25 mouse cellular contexts compared by ENCODE assay signal in the genomic region with DNA sequence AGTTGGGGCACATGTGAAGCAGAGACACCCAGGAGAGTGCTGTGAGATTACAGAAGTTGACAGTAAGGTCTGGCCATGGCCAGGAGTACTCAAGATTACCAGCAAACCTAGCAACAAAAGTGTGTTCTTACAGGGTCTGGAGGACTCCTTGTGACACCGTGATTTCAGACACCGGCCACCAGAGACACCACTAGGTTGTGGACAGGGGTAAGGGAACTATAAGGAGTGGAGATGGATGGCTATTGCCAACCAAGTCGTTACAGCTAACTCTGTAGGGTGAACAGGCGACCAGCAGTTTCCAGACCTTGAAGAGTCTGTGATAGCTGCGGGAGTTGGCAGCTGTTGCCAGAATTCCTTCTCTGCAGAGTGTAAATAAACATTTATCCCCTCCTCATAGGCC. TPM values are rescaled to one million over a fixed set of nuclear protein-coding genes. Genes with fewer than 3 reads are reported as not detected.
DNase-seq lines count a peak whose midpoint lies in the region; ATAC-seq and TF ChIP-seq lines count a peak whose summit lies in the region.
"Had no signal": no experiment of that assay in that cellular context is flagged by ENCODE, and none has a peak within 500 bp of the region (broad histone marks: within the 10 kb centered on the region; RNA-seq: fewer than 3 reads in every experiment).

No protein-coding gene starts in this region.

- 44% methylated on average over 5 of the region's 5 CpGs for WGBS in lung, embryonic 14.5 days
- 58% methylated on average over 5 of the region's 5 CpGs for WGBS in stomach, postnatal 0 days

- TF ChIP-seq EP300 in stomach, postnatal 0 days (optimal IDR thresholded peaks at IDR 0.05): no peak

- no peak for TF ChIP-seq CTCF in lung, embryonic 14.5 days (IDR thresholded peaks at IDR 0.05; ENCODE audit: low read depth)
- TF ChIP-seq CTCF in stomach, postnatal 0 days (IDR thresholded peaks at IDR 0.05; ENCODE audit: low read depth): no peak

- ATAC-seq in lung, embryonic 14.5 days (ENCODE audit: insufficient read depth): no peak
- no peak for ATAC-seq in stomach, postnatal 0 days (ENCODE audit: low FRiP score, low TSS enrichment)
- ATAC-seq: forebrain, embryonic 14.5 days; forebrain, embryonic 16.5 days had no signal

- no peaks in the 10 kb centered on the region for H3K36me3 ChIP-seq in lung, embryonic 14.5 days (ENCODE audit: insufficient read depth)
- no peaks in the 10 kb centered on the region for H3K36me3 ChIP-seq in stomach, postnatal 0 days (ENCODE audit: control insufficient read depth, insufficient read depth, low read length)
- H3K36me3 ChIP-seq: embryonic facial prominence, embryonic 12.5 days; embryonic facial prominence, embryonic 15.5 days; forebrain, embryonic 10.5 days; forebrain, embryonic 12.5 days had no signal

- no peaks in the 10 kb centered on the region for H3K27me3 ChIP-seq in lung, embryonic 14.5 days (ENCODE audit: insufficient read depth, low read length)
- H3K27me3 ChIP-seq in stomach, postnatal 0 days (ENCODE audit: control insufficient read depth, insufficient read depth, low read length): no peaks in the 10 kb centered on the region
- H3K27me3 ChIP-seq: embryonic facial prominence, embryonic 12.5 days; embryonic facial prominence, embryonic 15.5 days; forebrain, embryonic 12.5 days had no signal

- H3K4me1 ChIP-seq in lung, embryonic 14.5 days (ENCODE audit: insufficient read depth): no peaks in the 10 kb centered on the region
- H3K4me1 ChIP-seq in stomach, postnatal 0 days (replicated peaks; ENCODE audit: control insufficient read depth, insufficient read depth): no peaks in the 10 kb centered on the region
- H3K4me1 ChIP-seq: embryonic facial prominence, embryonic 12.5 days; embryonic facial prominence, embryonic 15.5 days; forebrain, embryonic 12.5 days had no signal

- no peak overlapping the region for H3K9ac ChIP-seq in lung, embryonic 14.5 days
- H3K9ac ChIP-seq in stomach, postnatal 0 days (ENCODE audit: low read length): no peak overlapping the region
- H3K9ac ChIP-seq: embryonic facial prominence, embryonic 12.5 days; embryonic facial prominence, embryonic 15.5 days; forebrain, embryonic 12.5 days had no signal

- DNase-seq in heart, adult 11 months: peak; percentile 63
- no peak for DNase-seq in heart, postnatal 10 days
- peak; percentile 18 for DNase-seq in lung, embryonic 14.5 days
- DNase-seq in lung, postnatal 14 days: no peak
- DNase-seq in stomach, postnatal 0 days (ENCODE audit: low spot score): peak; percentile 7
- DNase-seq in testis, postnatal 10 days (ENCODE audit: low spot score): peak; percentile 25
- no peak for DNase-seq in frontal cortex, adult 2 months (ENCODE audit: extremely low spot score in 1 of 2, low spot score in 1 of 2)
- DNase-seq: adrenal gland, adult 2 months; adrenal gland, postnatal 10 days; adrenal gland, postnatal 25 days; cerebellum, adult 11 months; cerebellum, adult 18-20 months; cerebellum, adult 8-10 months; cerebellum, adult 9-11 months; cerebellum, postnatal 14 days; cerebellum, postnatal 36 days; embryo, embryonic 11 days had no signal

- intact Hi-C loops in heart, postnatal 10 days (cut with DNase I): no loop called here

- no peak overlapping the region for H3K4me2 ChIP-seq in lung, embryonic 14.5 days
- no peak overlapping the region for H3K4me2 ChIP-seq in stomach, postnatal 0 days (replicated peaks; ENCODE audit: low read depth)
- H3K4me2 ChIP-seq: embryonic facial prominence, embryonic 12.5 days; embryonic facial prominence, embryonic 15.5 days; forebrain, embryonic 12.5 days had no signal

- H3K4me3 ChIP-seq in lung, embryonic 14.5 days (ENCODE audit: low read depth, low read length): no peak overlapping the region
- no peak overlapping the region for H3K4me3 ChIP-seq in stomach, postnatal 0 days (ENCODE audit: low read depth, low read length)
- H3K4me3 ChIP-seq: embryonic facial prominence, embryonic 12.5 days; embryonic facial prominence, embryonic 15.5 days; erythroblast, embryonic 14.5 days; forebrain, embryonic 10.5 days; forebrain, embryonic 12.5 days had no signal

- no peaks in the 10 kb centered on the region for H3K9me3 ChIP-seq in lung, embryonic 14.5 days (ENCODE audit: low read depth, low read length)
- H3K9me3 ChIP-seq in stomach, postnatal 0 days (ENCODE audit: control insufficient read depth, low read length): no peaks in the 10 kb centered on the region
- H3K9me3 ChIP-seq: embryonic facial prominence, embryonic 15.5 days; forebrain, embryonic 10.5 days; forebrain, embryonic 12.5 days had no signal

- H3K27ac ChIP-seq in lung, embryonic 14.5 days (ENCODE audit: low read depth): no peak overlapping the region
- H3K27ac ChIP-seq in stomach, postnatal 0 days (replicated peaks): no peak overlapping the region
- H3K27ac ChIP-seq: embryonic facial prominence, embryonic 12.5 days; embryonic facial prominence, embryonic 15.5 days; forebrain, embryonic 10.5 days; forebrain, embryonic 12.5 days had no signal

RNA-seq across cellular contexts. Expression of gene Cnih3, which starts 54.4 kb away (rescaled TPM):
- not detected for total RNA-seq in heart, postnatal 10 days (2021)
- polyA plus RNA-seq in lung, embryonic 14.5 days (2014; fragmentation: Nextera tagmentation; extraction: Ambion mirVana): 0.18 TPM in 1 of 2 replicates, not detected in the other
- 0.27 and 0.31 TPM in 2 replicates for polyA plus RNA-seq in stomach, postnatal 0 days (2015; fragmentation: Nextera tagmentation; extraction: Ambion mirVana)
- polyA plus RNA-seq in frontal cortex, adult 2 months (2012; rRNA removed): 45.6 and 61.1 TPM in 2 replicates
- total RNA-seq: adrenal gland, adult 2 months; adrenal gland, postnatal 10 days; adrenal gland, postnatal 25 days; MEL had no signal
- polyA plus RNA-seq: adrenal gland, adult 2 months; erythroblast, embryonic 14.5 days had no signal

Comparison
In these comparisons a context has a peak if more than half of its experiments do, and no peak if none do; other contexts are left out.
1. DNase-seq: peak in heart, adult 11 months (single experiment), lung, embryonic 14.5 days (single experiment), stomach, postnatal 0 days (single experiment) and testis, postnatal 10 days (single experiment); none in heart, postnatal 10 days (0 of 2), lung, postnatal 14 days (single experiment) and frontal cortex, adult 2 months (0 of 2).
2. RNA of gene Cnih3, which starts 54.4 kb away (polyA plus RNA-seq): 45.6 to 61.1 TPM in frontal cortex, adult 2 months; 0.27 to 0.31 TPM in stomach, postnatal 0 days and 0.18 TPM in lung, embryonic 14.5 days; every median in the first group is over 10 times any median in the second.